Mouse (Mus musculus) heart, postnatal 4 days (tissue): ENCODE results near the gene Olfr921. TPM values are rescaled to one million over a fixed set of nuclear protein-coding genes. Genes with fewer than 3 reads are reported as not detected.

ENCODE experiments used
- DNase-seq: peaks from one replicate; pipeline ENCODE4 v3.0.0; 2021
- total RNA-seq, 2 experiments: library from RNA; stranded (reverse); gene quantifications; 2 replicates each; pipeline ENCODE4 v1.2.3; 2021

The Olfr921 gene
- total RNA-seq: not detected

DNA sequence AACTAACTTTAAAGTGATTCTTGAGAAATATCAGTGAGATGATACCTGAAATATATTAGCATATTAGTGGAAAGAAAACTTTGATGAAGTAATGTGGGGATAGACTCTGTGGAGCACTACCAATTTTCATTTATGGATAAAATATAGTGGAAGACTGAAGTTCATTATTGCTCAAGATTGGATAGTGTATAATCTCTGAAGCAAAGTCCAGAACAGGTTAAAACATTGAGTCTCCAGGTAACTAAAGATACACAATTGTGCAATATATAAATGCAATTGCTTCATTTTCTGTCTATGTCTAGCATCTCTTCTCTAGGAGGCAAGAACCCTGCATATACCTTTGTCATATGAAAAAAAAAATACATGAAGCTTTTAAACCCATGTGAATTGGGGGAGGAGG is at the start of gene Olfr921:
Gene Olfr921, plus strand, starts transcription at position 301 of the 400 bp plus-strand sequence.
- no peak for DNase-seq

DNA sequence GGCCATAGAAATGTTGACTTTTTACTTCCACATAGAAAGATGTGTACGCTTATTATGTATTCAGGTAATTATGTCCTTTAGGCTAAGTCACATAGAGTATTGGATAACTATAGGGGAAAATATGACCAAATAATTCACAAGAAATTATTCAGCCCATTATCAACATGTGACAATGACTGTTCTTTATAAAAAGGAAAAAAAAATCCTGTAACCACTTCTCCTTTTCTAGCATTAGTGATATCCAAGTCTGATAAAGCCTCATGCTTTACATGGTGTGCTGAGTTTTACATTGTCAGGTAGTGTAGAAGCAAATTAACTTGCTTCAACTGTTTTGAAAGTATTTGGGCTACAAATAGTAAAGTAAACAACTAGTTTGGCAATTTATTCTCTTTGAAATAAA is 48.8 kb upstream of the Olfr921 start:
- no peak for DNase-seq

DNA sequence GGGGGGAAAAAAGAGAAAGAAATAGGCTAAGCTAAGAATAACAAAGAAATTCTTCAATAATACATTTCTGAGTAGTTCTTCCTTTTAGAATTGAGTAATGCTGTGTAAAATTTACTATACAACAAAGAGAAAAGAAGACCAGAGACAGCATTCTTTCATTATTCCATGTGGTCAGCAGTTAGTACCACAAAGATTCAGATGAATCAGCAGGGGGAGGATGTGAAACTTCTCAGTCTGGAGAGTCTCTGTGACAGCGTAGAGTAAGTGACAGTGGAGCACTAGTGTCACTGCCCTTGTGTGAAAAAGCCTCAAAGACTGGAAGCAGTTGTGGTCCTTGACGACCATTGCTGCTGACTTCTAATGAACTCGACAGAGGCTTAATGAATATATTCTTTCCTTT is 44.6 kb upstream of the Olfr921 start:
- DNase-seq: no peak

DNA sequence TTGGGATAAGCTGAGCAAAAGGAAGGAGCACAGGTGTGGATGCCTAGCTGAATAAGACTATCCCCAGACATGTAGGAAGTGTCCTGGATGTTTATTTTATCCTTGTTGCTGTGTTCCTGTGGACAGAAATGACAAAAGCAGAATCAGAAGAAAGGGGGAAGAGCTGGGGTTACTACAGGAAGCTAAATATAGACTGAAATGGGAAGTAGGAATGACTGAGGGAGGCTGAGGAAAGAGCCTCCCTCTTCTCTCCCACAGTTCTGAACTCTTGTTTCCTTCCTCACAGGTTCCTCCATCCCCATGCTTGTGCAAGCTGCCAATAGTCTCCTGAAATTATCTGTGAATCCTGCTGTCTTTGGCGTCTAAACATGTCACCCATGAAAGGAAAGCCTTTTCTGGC is 31.5 kb upstream of the Olfr921 start:
- DNase-seq: no peak

DNA sequence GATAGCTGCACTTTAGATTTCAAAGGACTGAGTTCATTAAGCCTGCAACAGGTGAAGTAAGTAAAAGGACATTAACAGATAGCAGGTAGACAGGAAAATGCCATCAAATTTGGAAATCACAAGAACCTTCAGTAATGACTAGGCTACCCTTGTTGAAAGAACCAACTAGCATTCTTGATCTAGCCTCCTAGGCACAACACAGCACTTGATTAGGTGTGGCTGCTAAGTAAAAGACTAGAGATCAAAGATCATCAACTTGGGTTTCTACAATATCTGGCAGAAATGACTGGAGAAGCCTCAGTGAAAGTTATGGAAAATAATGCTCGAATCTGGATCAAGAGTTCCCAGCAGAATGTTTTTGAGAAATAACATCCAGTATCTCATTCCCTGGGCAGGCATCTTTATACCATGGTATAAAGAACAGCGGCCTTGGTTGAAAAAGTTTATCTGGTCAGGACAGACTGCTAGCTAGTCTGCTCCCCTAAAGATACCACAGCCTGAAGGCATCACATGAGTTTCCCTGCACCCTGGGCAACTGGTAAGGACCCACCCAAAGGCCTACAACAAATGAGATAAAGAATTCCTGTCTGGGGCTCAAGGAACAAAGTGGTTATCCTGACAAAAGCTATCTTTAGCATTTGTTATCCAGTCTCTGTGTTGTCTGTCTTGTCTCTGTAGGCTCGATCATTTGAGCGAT is 28.1 kb upstream of the Olfr921 start:
- no peak for DNase-seq

DNA sequence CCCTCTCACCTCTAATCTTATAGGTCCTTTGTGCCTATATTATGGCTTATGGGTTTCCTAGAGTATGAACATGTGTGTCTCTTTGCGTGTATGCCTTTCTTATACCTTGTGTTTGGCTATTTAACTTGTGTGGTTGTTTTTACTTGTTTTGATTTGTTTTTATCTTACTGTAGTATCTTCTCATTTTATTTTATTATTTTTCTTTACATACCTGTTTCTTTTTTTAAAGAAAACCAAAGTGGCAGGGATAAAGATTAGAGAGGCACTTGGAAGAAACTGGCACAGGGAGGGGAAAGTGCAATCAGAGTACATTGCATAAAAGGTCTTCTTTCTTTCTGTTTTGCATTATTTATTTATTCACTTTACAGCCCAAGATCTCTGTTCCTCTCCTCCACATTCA is 20.9 kb upstream of the Olfr921 start, which contains the start of gene Olfr920:
Gene Olfr920, plus strand, starts transcription at position 301 of the 400 bp plus-strand sequence.
- no peak for DNase-seq

DNA sequence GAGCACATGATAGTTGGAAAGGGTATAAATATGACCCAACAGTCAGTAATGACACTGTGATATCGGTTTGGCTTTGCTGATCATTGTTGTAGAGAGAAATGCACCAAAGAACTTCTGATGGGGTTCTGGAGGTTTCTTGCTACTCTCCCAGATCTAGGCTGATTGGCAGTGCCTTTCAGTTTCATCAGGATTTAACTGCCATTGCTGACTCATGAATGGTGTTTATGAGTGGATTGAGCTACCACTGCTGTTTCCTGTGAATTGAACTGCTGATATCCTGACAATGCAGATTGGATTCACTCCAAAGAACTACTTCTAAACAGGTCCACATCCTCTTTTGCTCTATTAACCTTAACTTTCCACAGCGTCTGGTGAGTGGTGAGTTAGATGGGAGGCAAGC is 19.8 kb downstream of the Olfr921 start:
- no peak for DNase-seq

DNA sequence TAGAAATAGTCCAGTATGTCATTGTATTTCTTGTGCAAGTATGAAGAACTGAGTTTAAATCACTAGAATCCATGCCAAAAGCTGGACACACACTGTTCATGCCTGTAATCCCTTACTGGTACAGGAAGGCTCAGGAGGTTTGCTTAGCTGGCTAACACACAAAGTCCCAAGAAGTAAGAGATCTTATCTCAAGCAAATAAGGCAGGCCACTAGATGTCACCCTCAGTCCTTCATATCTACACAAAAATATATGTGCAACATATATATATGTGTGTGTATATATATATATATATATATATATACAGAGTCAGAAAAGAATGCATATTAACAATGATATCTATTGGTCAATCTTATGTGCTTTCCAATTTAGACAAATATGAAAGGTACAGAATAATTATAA is 32.8 kb downstream of the Olfr921 start:
- DNase-seq: no peak

DNA sequence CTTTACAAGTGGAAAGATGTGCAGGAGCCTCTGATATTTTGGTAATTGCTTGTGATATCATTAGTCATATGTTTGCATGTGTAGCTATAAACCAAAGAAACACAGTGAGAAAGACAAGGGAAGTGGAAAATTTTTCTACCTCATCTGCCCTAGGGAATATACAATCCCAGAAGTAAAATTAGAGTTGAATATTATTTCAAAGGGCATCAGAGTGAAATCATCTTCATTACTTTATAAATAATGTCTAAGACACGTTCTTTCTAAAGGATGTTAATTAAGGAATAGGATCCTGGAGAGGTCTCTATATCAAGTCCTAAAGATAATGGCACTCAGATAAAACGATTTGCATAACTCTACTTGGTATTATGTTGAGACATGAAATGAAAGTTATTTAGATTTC is 41.4 kb downstream of the Olfr921 start, which contains the start of gene Olfr922:
Gene Olfr922, plus strand, starts transcription at position 301 of the 400 bp plus-strand sequence.
- no peak for DNase-seq

DNA sequence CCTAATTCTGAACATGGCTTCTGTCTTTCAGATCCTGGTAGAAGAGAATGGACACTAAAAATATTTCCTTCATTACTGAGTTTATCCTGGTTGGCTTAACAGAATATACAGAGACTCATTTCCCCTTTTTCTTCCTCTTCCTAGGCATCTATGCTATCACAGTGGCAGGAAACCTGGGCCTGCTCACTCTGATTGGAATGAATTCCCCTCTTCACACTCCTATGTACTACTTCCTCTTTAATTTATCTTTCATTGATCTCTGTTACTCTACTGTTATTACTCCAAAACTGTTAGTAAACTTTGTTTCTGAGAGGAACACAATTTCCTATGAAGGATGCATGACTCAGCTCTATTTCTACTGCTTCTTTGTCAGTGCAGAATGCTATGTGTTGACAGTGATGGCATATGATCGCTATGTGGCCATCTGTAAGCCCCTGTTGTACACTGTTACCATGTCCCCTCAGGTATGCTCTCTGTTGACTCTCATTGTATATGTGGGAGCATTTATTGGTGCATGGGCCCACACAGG is 42.7 kb downstream of the Olfr921 start:
- no peak for DNase-seq

DNA sequence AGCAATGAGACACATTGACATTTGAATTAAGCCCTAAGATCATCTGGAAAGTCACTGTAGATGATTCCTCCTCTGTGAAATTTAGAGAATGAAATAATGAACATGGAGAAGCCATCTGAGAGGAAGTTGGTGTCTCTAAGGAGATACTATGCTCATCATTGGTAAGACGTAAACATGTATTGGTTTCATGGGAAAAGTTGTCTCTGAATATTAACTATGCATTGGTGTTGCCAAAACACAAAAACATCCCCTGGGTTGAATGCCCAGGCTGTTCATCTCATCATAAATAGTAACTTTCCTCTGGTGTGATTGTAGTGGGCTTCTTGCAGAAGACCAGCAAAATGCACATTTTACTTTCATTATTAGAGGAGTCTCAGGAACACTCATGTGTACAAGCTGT is 53.4 kb downstream of the Olfr921 start, which contains the start of gene Olfr923:
Gene Olfr923, plus strand, starts transcription at position 301 of the 400 bp plus-strand sequence.
- DNase-seq: no peak

Other genes starting within 250 kb of the Olfr921 start
- not detected for gene Olfr910, start 235.2 kb upstream of the Olfr921 start, total RNA-seq
- gene Olfr912, start 192.9 kb upstream of the Olfr921 start, total RNA-seq: not detected
- gene Olfr913, start 180.3 kb upstream of the Olfr921 start, total RNA-seq: not detected
- gene Olfr914, start 168.0 kb upstream of the Olfr921 start, total RNA-seq: not detected
- not detected for gene Olfr916, start 113.2 kb upstream of the Olfr921 start, total RNA-seq
- not detected for gene Olfr917, start 107.2 kb upstream of the Olfr921 start, total RNA-seq
- gene Olfr918, start 98.5 kb upstream of the Olfr921 start, total RNA-seq: not detected
- not detected for gene Olfr919, start 69.4 kb upstream of the Olfr921 start, total RNA-seq
- gene Vwa5a, start 54.8 kb upstream of the Olfr921 start, total RNA-seq: 10 to 100 TPM; 25.9 to 27.5 TPM
- gene Olfr920, start 20.8 kb upstream of the Olfr921 start, total RNA-seq: under 1 TPM; 0.07 to 0.14 TPM
- gene Olfr922, start 41.5 kb downstream of the Olfr921 start, total RNA-seq: not detected
- gene Olfr923, start 53.5 kb downstream of the Olfr921 start, total RNA-seq: not detected
- not detected for gene Olfr924, start 71.4 kb downstream of the Olfr921 start, total RNA-seq
- not detected for gene Olfr26, start 82.0 kb downstream of the Olfr921 start, total RNA-seq
- not detected for gene Olfr926, start 104.1 kb downstream of the Olfr921 start, total RNA-seq
- gene Olfr930, start 156.7 kb downstream of the Olfr921 start, total RNA-seq: not detected
- gene Olfr933, start 199.2 kb downstream of the Olfr921 start, total RNA-seq: not detected
- gene Olfr934, start 215.2 kb downstream of the Olfr921 start, total RNA-seq: not detected
- gene Olfr935, start 226.6 kb downstream of the Olfr921 start, total RNA-seq: not detected